Mouse (Mus musculus): ENCODE data around the gene Kcnq2.

DNA sequence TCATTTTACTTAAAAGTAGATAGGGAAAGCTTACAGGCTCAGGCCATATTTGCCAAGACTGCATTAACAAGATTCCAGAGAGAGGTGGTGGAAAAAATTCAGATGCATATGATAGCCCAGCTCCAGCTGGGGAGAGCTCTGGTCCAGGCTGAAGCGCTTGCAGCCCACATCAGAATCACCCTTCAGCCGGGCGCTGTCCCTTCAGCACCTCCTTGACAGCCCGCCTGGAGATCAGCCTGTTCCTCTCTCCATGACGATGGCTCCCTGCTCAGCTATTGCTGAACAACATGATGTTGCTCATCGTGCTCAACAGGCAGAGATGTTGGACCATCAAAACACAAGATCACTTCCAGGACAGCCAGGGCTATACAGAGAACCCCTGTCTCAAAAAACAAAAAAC, 1.8 kb upstream of the Kcnq2 start:
- TF ChIP-seq POLR2A (IDR thresholded peaks at IDR 0.05; ENCODE audit: insufficient read length, low read depth) = no peak
- no peak for TF ChIP-seq E2F4 (IDR thresholded peaks at IDR 0.05; ENCODE audit: insufficient read depth)
- TF ChIP-seq USF1 (IDR thresholded peaks at IDR 0.05; ENCODE audit: low read depth) = no peak
